Mouse (Mus musculus) megakaryocyte, embryonic 14.5 days (primary cell): ENCODE data around the gene Mgll.

Experiments
- FLI1 ChIP-seq: IDR thresholded peaks from 2 replicates; pipeline ENCODE4 v1.6.1; 2012; ENCODE audit warnings: low read length, inconsistent platforms, mixed read lengths
- GATA1 ChIP-seq: IDR thresholded peaks from 3 replicates; pipeline ENCODE4 v1.6.1; 2012; ENCODE audit warnings: mixed read lengths, low read length, inconsistent platforms, borderline replicate concordance

DNA sequence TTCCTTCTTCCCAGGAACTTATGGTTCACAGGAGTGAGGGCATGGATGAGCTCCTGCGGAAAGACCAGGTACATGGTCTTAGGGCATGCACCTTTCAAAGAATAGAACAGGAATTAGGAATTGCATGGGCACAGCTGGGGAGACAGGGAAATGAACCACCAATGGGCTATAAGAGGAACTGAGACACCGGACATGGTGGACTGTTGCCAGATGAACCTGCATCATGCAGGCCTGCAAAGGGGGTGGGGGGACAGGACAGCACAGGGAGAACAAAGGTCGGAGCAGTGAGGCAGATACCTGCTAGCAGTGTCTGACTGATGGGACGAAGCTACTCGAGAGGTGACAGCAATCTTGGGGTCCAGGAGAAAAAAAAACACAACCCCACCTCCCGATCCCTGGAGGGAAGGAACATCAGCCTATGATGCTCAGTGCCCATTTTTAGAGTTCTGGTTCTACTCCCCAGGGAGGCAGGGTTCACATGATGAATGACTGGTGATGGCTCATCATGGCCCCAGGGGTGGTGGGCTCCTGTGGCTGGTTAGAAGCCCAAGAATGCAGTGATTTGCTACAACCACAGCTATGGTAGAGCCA, 106.0 kb downstream of the Mgll start:
- no peak for TF ChIP-seq FLI1
- no peak for TF ChIP-seq GATA1
